Mouse (Mus musculus) skeletal muscle tissue, adult 2 months (tissue): ENCODE measurements around the gene Tyro3.

ENCODE experiments used
- DNase-seq: peaks from one replicate; pipeline ENCODE4 v3.0.0-alpha.2; 2012; ENCODE audit warnings: low read depth, low spot score

The Tyro3 gene

GRCm38 (mm10) chr2:119797279-119797783, at the start of gene Tyro3:
Gene Tyro3, plus strand, starts transcription at chr2:119797733.
- DNase-seq: no peak

GRCm38 (mm10) chr2:119749260-119749659, 48.3 kb upstream of the Tyro3 start:
- DNase-seq: no peak

GRCm38 (mm10) chr2:119757601-119758100, 39.9 kb upstream of the Tyro3 start:
- no peak for DNase-seq

GRCm38 (mm10) chr2:119758101-119758843, 39.3 kb upstream of the Tyro3 start:
- no peak for DNase-seq

- DNase-seq: no peak
Observed at GRCm38 (mm10) chr2:119758844-119759835, 38.4 kb upstream of the Tyro3 start.

GRCm38 (mm10) chr2:119760251-119760650, 37.3 kb upstream of the Tyro3 start, which contains the start of gene Ltk:
Gene Ltk, minus strand, starts transcription at chr2:119760431.
- DNase-seq: no peak

DNA sequence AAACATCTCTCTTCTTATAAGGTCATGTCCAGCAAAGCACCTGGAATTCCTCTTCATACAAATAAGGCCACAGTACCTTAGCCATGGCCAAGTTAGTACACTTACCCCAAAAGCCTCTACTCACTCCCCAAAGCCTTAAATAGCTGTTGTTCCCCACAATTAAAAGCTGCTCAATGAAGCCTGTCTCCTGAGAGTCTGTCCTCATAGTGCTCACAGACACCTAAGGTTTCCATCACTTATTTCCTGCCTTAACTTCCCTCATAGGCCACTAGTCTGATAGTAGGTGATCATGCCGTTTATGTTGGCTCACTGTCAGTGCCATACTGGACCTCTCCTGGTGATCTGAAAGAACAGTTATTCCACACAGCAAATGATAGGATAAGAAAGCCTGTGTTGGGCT, 35.3 kb upstream of the Tyro3 start:
- no peak for DNase-seq

- no peak for DNase-seq
Observed at GRCm38 (mm10) chr2:119763924-119764323, 33.6 kb upstream of the Tyro3 start.

GRCm38 (mm10) chr2:119767246-119767645, 30.3 kb upstream of the Tyro3 start:
- no peak for DNase-seq

- DNase-seq: peak; percentile 61
Observed at GRCm38 (mm10) chr2:119787206-119787883, 10.2 kb upstream of the Tyro3 start, which contains the start of gene Rpap1. Gene Rpap1, minus strand, starts transcription at chr2:119787537.

DNA sequence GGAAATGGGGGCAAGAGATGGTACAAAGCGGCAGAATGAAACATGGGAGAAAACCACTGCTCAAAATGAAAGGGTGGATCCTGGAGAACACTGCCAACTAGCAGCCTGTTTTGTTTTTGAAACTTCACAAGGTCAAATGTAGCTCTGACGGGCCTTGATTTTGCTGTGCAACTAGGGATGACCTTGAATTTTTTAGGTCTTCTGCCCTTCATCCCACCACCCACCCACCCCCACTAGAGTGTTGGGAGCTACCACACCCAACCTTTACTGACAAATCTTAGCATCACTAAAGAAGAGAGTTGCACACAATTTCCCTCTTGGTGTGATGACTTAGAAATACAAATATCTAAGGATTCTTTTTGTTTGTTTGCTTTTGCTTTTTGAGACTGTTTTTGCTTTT, 7.5 kb upstream of the Tyro3 start:
- DNase-seq: no peak

GRCm38 (mm10) chr2:119798246-119798927, 854 bp downstream of the Tyro3 start:
- DNase-seq: peak; percentile 22

DNA sequence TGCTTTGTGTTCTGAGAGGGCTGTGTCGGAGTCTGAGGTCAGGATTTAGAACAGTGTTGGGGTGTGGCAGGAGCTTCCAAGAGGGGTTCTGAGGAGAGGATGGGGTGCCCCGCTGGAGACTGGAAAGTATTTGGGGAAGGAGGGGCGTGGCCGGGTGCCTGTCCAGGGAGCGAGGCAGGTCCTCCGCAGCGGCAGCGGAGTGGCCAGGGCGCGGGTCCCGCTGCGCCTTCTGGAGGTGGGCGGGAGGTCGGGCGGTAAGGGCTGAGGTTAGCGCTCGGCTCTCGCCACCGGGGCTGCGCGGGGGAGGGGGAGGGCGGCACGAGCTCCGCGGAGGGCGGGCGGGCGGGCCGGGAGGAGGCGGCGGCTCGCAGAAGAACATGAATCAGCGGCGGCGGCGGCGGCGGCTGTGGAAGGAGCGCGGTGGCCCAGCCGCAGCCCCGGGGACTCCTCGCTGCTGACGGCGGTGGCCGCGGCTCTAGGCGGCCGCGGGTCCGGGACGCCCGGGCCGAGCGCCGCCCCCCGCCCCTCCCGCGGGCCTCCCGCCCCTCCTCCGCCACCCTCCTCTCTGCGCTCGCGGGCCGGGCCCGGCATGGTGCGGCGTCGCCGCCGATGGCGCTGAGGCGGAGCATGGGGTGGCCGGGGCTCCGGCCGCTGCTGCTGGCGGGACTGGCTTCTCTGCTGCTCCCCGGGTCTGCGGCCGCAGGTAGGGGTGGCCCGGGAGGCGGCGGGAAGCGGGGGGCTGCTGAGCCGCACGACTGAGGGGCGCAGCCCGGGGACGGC, 1.8 kb downstream of the Tyro3 start:
- DNase-seq: no peak

GRCm38 (mm10) chr2:119799961-119800550, 2.5 kb downstream of the Tyro3 start:
- no peak for DNase-seq

DNA sequence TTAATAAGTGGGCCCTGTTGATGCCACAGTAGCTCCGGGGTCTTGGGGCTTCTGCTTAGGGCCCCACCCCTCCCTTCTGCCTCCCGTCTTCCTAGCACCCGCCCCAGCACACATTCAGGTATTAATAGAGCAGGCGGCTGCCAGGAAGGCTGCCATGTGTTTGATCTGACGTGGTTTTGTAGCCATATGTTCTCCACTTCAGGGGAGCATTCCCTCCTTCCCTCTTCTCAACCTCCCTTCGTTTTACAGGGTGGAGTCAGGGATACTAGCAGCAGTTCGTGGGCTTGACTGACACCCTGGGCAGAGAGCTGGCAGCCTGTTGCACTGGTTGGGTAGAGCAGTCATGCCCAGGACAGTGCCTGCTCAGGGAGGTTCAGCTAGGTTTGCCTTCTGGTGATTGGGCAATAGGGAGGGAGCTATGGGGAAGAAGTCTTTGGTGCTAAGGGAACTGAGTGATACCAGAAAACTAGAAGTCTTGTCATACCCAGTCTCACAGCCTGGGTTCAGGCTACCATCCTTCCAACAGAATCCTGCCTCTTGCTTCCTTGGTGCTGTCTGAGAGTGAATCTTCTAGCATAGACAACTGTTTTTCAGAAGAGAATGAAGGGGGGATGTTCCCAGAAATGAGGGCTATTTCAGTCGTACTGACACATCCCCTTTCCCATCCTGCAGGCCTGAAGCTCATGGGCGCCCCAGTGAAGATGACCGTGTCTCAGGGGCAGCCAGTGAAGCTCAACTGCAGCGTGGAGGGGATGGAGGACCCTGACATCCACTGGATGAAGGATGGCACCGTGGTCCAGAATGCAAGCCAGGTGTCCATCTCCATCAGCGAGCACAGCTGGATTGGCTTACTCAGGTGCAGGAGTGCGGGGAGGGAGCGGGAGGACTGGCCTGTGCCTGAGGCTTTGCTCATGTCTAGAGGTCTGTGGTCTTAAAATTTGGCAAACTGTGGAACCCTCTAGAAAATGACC, 3.6 kb downstream of the Tyro3 start:
- no peak for DNase-seq

GRCm38 (mm10) chr2:119802767-119803617, 5.5 kb downstream of the Tyro3 start:
- no peak for DNase-seq

DNA sequence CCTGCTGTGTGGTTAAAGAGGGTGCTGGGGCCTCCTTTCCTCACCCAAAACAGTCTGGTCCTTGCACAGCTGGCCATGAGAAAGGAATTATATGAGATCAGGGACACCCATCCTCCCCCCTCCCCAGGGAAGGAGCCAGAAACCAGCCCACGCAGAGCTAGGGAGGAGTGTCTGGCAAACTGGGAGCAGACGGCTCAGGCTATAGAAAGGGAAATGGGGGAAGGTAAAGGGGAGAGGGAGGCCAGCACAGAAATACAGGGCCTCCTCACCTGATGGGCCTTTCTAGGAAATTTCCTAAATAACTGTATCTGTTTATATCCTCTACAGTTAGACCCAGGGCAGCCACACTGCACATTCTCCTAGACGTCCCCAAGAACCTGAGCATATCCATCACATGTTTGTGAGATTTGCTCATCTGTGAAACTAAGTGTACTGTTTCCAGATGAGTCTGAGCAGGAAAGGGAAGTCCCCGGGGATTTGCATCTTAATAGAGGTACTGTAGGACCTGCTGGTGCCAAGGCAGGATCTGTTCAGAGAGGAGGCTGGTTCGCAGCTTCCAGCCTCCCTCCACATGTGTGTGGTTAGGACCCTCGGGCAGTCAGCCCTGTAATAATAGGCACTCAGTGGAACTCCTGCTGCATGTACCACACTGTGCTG, 6.2 kb downstream of the Tyro3 start:
- DNase-seq: no peak
